Mouse (Mus musculus): ENCODE measurements around the gene Dapk1. TPM values are rescaled to one million over a fixed set of nuclear protein-coding genes. Genes with fewer than 3 reads are reported as not detected.

Gene Dapk1
- polyA plus RNA-seq, 1 experiment from 2014 or later: 14.8 TPM

GRCm38 (mm10) chr13:60685216-60685615, 83.5 kb downstream of the Dapk1 start:
- Histone ChIP-seq H3K4me2 (ENCODE audit: low read length) (no peak overlapping the region), H3K36me3 (ENCODE audit: control insufficient read depth, insufficient read depth, low read length) (no peaks in the 10 kb centered on the region), H3K4me3 (ENCODE audit: low read depth, low read length) (no peak overlapping the region), H3K9me3 (ENCODE audit: control insufficient read depth, low read length) (no peaks in the 10 kb centered on the region), H3K27ac (ENCODE audit: low read depth) (peak overlapping the region; percentile 43; the same call in 1 of the 2 replicates), H3K27me3 (replicated peaks; ENCODE audit: control insufficient read depth, insufficient read depth, low read length) (no peaks in the 10 kb centered on the region), H3K4me1 (replicated peaks; ENCODE audit: control insufficient read depth, insufficient read depth, low read length) (peaks cover 43% of the 10 kb centered on the region), H3K9ac (ENCODE audit: low read length) (no peak overlapping the region)
- DNase-seq (ENCODE audit: low spot score): no peak
- no peak for ATAC-seq (replicated peaks; ENCODE audit: low FRiP score, low TSS enrichment, low read depth)
- WGBS: 80% methylated on average over 6 of the region's 6 CpGs

DNA sequence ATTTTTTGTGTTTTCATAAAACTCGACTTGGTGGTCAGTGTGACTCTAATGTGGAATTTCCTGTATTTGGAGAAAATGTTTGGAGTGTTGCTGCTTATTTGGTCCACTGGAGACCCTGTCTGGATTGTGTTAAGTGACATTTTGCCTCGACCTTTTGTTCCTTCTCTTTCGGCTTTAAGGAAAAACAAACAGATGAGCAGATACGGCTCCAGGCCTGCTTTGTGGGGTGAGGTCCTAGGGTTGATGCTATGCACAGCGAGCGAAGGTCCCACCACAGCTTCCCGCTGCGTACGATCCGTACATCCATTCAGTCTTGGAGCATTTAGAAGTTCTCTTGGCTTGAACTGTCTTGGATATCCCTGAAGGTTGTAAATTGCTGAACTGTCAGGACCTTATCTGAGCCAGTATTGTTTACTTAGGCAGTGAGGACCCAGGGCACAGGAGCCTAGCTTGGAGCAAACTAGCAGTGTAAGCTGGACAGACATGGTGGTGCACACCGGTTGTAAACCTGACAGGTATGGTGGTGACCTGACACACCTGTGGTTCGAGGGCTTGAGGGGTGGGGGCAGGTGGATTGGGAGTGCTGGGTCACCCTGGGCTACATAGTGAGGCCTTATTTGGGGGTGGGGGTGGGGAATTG, 84.4 kb downstream of the Dapk1 start:
- no peaks in the 10 kb centered on the region for H3K9me3 ChIP-seq (ENCODE audit: control insufficient read depth, low read length)
- H3K4me3 ChIP-seq (ENCODE audit: low read depth, low read length): no peak overlapping the region
- no peak overlapping the region; the same call in 1 of the 2 replicates for H3K27ac ChIP-seq (ENCODE audit: low read depth)
- H3K36me3 ChIP-seq (ENCODE audit: control insufficient read depth, insufficient read depth, low read length): no peaks in the 10 kb centered on the region
- no peaks in the 10 kb centered on the region for H3K27me3 ChIP-seq (replicated peaks; ENCODE audit: control insufficient read depth, insufficient read depth, low read length)
- DNase-seq (ENCODE audit: low spot score): no peak
- 10% methylated on average over 12 of the region's 12 CpGs for WGBS
- H3K9ac ChIP-seq (ENCODE audit: low read length): no peak overlapping the region
- peaks cover 43% of the 10 kb centered on the region for H3K4me1 ChIP-seq (replicated peaks; ENCODE audit: control insufficient read depth, insufficient read depth, low read length)
- no peak overlapping the region; the same call in 1 of the 2 replicates for H3K4me2 ChIP-seq (ENCODE audit: low read length)
- peak; percentile 72 for ATAC-seq (replicated peaks; ENCODE audit: low FRiP score, low TSS enrichment, low read depth)

DNA sequence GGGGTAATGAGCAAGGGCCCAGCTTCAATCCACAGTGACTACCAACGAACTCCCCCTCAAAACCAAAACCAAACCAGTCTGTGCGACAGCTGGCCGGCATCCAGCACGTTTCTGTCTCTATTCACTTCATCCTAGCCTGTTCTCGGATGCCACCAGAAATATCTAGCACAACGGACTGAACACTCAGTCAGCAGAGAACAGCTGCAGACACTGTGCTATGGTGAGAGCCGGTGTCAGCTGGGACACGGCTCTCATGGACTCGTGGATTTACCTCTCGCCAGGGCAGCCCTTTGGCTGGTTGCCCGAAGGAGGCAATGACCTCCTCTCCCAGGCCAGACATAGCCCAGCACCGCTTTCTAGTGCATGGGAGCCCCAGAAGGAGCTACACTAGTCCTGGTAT, 85.2 kb downstream of the Dapk1 start:
- 40% methylated on average over 12 of the region's 12 CpGs for WGBS
- Histone ChIP-seq H3K4me1 (replicated peaks; ENCODE audit: control insufficient read depth, insufficient read depth, low read length) (peaks cover 43% of the 10 kb centered on the region), H3K9me3 (ENCODE audit: control insufficient read depth, low read length) (no peaks in the 10 kb centered on the region), H3K9ac (ENCODE audit: low read length) (no peak overlapping the region), H3K4me3 (ENCODE audit: low read depth, low read length) (no peak overlapping the region), H3K27me3 (replicated peaks; ENCODE audit: control insufficient read depth, insufficient read depth, low read length) (no peaks in the 10 kb centered on the region), H3K4me2 (ENCODE audit: low read length) (no peak overlapping the region), H3K36me3 (ENCODE audit: control insufficient read depth, insufficient read depth, low read length) (no peaks in the 10 kb centered on the region), H3K27ac (ENCODE audit: low read depth) (no peak overlapping the region; the same call in 1 of the 2 replicates)
- no peak for DNase-seq (ENCODE audit: low spot score)
- no peak for ATAC-seq (replicated peaks; ENCODE audit: low FRiP score, low TSS enrichment, low read depth)

DNA sequence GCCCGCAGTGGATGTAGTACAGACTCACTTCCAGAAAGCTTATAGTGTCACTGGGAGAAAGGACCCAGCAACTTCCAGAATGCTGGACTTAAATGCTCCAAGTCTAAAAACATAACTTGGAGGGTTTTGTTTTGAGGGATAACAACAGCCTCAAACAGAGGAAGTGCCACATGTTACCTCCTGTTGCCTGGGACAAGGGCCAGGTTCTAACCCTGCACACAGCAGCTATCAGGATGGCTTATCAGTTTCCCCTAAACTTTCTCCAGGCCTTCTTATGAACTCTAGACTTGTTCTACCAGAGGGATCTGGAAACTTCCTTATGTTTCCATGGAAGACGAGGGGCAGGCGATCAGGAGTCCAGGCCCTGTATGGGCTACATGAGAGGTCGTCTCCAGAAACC, 85.7 kb downstream of the Dapk1 start:
- no peak for DNase-seq (ENCODE audit: low spot score)
- Histone ChIP-seq H3K4me3 (ENCODE audit: low read depth, low read length) (no peak overlapping the region), H3K4me1 (replicated peaks; ENCODE audit: control insufficient read depth, insufficient read depth, low read length) (peaks cover 43% of the 10 kb centered on the region), H3K4me2 (ENCODE audit: low read length) (no peak overlapping the region), H3K27ac (ENCODE audit: low read depth) (no peak overlapping the region), H3K27me3 (replicated peaks; ENCODE audit: control insufficient read depth, insufficient read depth, low read length) (no peaks in the 10 kb centered on the region), H3K9ac (ENCODE audit: low read length) (no peak overlapping the region), H3K9me3 (ENCODE audit: control insufficient read depth, low read length) (0 out of 2 replicates have a peak, but pooled peaks cover 2% of the 10 kb centered on the region), H3K36me3 (ENCODE audit: control insufficient read depth, insufficient read depth, low read length) (no peaks in the 10 kb centered on the region)
- no peak for ATAC-seq (replicated peaks; ENCODE audit: low FRiP score, low TSS enrichment, low read depth)
- 89% methylated on average over 4 of the region's 4 CpGs for WGBS

- ATAC-seq (replicated peaks; ENCODE audit: low FRiP score, low TSS enrichment, low read depth) (no peak), DNase-seq (ENCODE audit: low spot score) (no peak)
- H3K27me3 ChIP-seq (replicated peaks; ENCODE audit: control insufficient read depth, insufficient read depth, low read length): no peaks in the 10 kb centered on the region
- H3K27ac ChIP-seq (ENCODE audit: low read depth): no peak overlapping the region
- H3K4me2 ChIP-seq (ENCODE audit: low read length): no peak overlapping the region
- no peaks in the 10 kb centered on the region for H3K36me3 ChIP-seq (ENCODE audit: control insufficient read depth, insufficient read depth, low read length)
- 67% methylated on average over 7 of the region's 7 CpGs for WGBS
- H3K4me1 ChIP-seq (replicated peaks; ENCODE audit: control insufficient read depth, insufficient read depth, low read length): peaks cover 43% of the 10 kb centered on the region
- H3K9ac ChIP-seq (ENCODE audit: low read length): no peak overlapping the region
- H3K9me3 ChIP-seq (ENCODE audit: control insufficient read depth, low read length): 0 out of 2 replicates have a peak, but pooled peaks cover 2% of the 10 kb centered on the region
- no peak overlapping the region for H3K4me3 ChIP-seq (ENCODE audit: low read depth, low read length)
Observed at GRCm38 (mm10) chr13:60687891-60688290, 86.1 kb downstream of the Dapk1 start.

- Histone ChIP-seq H3K9me3 (ENCODE audit: control insufficient read depth, low read length) (0 out of 2 replicates have a peak, but pooled peaks cover 2% of the 10 kb centered on the region), H3K27me3 (replicated peaks; ENCODE audit: control insufficient read depth, insufficient read depth, low read length) (no peaks in the 10 kb centered on the region), H3K27ac (ENCODE audit: low read depth) (no peak overlapping the region), H3K4me1 (replicated peaks; ENCODE audit: control insufficient read depth, insufficient read depth, low read length) (peaks cover 24% of the 10 kb centered on the region), H3K36me3 (ENCODE audit: control insufficient read depth, insufficient read depth, low read length) (no peaks in the 10 kb centered on the region), H3K4me3 (ENCODE audit: low read depth, low read length) (no peak overlapping the region), H3K4me2 (ENCODE audit: low read length) (no peak overlapping the region), H3K9ac (ENCODE audit: low read length) (no peak overlapping the region)
- DNase-seq (ENCODE audit: low spot score) (no peak), ATAC-seq (replicated peaks; ENCODE audit: low FRiP score, low TSS enrichment, low read depth) (no peak)
- WGBS: 93% methylated on average over 2 of the region's 2 CpGs
Observed at GRCm38 (mm10) chr13:60690921-60691320, 89.2 kb downstream of the Dapk1 start.

DNA sequence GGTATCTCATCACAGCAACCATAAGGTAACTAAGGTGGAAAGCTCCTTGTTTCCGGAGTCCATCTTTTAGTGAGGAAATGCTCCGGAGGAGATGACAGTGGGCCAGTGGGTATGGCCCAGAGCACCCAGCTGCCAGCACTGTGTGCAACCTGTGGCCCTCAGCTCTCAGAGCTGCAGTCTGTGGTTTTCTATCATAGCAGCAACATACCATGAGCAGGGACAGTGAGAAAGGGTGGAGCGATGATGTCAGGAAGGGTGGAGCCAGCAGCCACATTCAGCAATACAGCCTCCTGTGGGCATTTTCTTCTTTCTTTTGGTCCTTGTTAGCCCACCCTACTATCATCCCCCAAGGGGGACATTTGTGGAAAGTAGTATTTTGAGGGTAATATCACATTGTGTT, 90.2 kb downstream of the Dapk1 start:
- H3K4me1 ChIP-seq (replicated peaks; ENCODE audit: control insufficient read depth, insufficient read depth, low read length): peaks cover 14% of the 10 kb centered on the region
- no peak overlapping the region for H3K4me2 ChIP-seq (ENCODE audit: low read length)
- no peak overlapping the region for H3K27ac ChIP-seq (ENCODE audit: low read depth)
- DNase-seq (ENCODE audit: low spot score): no peak
- no peaks in the 10 kb centered on the region for H3K36me3 ChIP-seq (ENCODE audit: control insufficient read depth, insufficient read depth, low read length)
- 99% methylated on average over 3 of the region's 3 CpGs for WGBS
- 0 out of 2 replicates have a peak, but pooled peaks cover 2% of the 10 kb centered on the region for H3K9me3 ChIP-seq (ENCODE audit: control insufficient read depth, low read length)
- H3K4me3 ChIP-seq (ENCODE audit: low read depth, low read length): no peak overlapping the region
- no peaks in the 10 kb centered on the region for H3K27me3 ChIP-seq (replicated peaks; ENCODE audit: control insufficient read depth, insufficient read depth, low read length)
- H3K9ac ChIP-seq (ENCODE audit: low read length): no peak overlapping the region
- no peak for ATAC-seq (replicated peaks; ENCODE audit: low FRiP score, low TSS enrichment, low read depth)

DNA sequence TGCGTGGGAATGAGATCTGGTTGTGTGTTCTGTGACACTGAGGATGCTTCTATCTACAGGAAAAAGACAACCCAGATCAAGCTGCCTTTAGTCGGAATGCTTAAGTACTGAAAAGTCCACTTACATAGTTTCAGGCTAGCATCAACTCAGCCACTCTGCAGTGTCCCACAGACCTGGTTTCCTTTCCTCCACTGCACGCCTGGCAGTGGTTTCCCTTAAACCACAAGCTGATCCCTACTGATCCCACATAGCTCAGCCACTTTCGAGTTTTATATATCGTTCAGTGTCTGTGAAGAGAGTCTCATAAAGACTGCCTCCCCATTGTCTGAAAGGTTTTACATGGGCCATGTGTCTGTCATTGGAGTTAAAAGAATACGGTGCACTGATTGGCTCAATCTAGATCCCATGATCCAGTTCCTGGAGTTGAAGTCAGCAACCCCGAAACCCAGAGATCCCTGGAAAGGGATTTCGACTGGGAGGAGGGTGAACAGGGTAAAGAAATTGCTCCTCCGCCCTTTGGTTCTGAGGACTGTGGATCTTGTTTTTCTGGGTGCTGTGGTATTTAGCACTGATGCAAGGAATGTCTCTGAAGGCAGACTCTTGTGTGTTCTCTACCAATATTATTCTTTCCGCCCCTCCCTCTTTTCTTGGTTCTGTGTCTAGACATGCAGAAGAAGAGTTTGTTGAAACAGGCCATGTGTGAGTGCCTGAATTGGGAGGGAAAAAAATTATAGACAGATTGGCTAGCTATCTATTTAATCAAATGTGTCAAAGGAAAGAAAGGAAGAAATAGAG, 93.6 kb downstream of the Dapk1 start:
- Histone ChIP-seq H3K9ac (ENCODE audit: low read length) (no peak overlapping the region), H3K27me3 (replicated peaks; ENCODE audit: control insufficient read depth, insufficient read depth, low read length) (no peaks in the 10 kb centered on the region), H3K27ac (ENCODE audit: low read depth) (no peak overlapping the region), H3K4me3 (ENCODE audit: low read depth, low read length) (no peak overlapping the region), H3K36me3 (ENCODE audit: control insufficient read depth, insufficient read depth, low read length) (no peaks in the 10 kb centered on the region), H3K4me2 (ENCODE audit: low read length) (no peak overlapping the region), H3K9me3 (ENCODE audit: control insufficient read depth, low read length) (0 out of 2 replicates have a peak, but pooled peaks cover 2% of the 10 kb centered on the region), H3K4me1 (replicated peaks; ENCODE audit: control insufficient read depth, insufficient read depth, low read length) (0 out of 2 replicates have a peak, but pooled peaks cover 5% of the 10 kb centered on the region)
- DNase-seq (ENCODE audit: low spot score): no peak
- WGBS: 73% methylated on average over 10 of the region's 10 CpGs
- ATAC-seq (replicated peaks; ENCODE audit: low FRiP score, low TSS enrichment, low read depth): no peak; the same call in 1 of the 2 replicates
